Mouse (Mus musculus): ENCODE data around the gene Ms4a8a.

DNA sequence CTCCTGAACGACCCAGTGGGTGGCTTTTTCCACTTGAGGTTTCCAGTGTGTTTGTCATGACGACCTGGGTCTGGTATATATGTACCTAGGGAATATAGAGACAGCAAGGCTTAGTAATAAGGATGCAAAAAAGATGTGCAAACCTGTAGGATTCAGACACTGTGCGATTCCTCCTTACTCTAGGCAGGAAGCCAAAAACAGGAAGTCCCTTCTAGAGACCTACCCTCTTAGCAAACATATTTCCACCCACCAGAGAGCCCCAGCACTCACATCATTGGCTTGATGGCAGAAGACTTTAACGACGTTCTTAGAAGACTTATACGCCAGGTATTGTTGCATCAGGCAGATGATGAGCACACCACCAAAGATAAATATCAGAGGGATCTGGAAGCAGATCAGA lies 32.9 kb downstream of the Ms4a8a start:
- no peak for TF ChIP-seq CTCF (IDR thresholded peaks at IDR 0.05; ENCODE audit: borderline replicate concordance, extremely low read depth, insufficient read depth, insufficient read length)
- no peak for TF ChIP-seq POLR2A (IDR thresholded peaks at IDR 0.05; ENCODE audit: borderline replicate concordance, extremely low read depth, insufficient read depth, insufficient read length, poor library complexity, severe bottlenecking)

Measured in brain, embryonic 14.5 days (tissue).